Mouse (Mus musculus) liver, adult 2 months (tissue): ENCODE measurements around the gene Rnf26. TPM values are rescaled to one million over a fixed set of nuclear protein-coding genes. Genes with fewer than 3 reads are reported as not detected.

ENCODE experiments used
- DNase-seq: peaks from one replicate; pipeline ENCODE4 v3.0.0-alpha.2; 2011; ENCODE audit warnings: low read depth, low spot score; ENCODE audit errors: extremely low read depth
- H3K27ac ChIP-seq: fragments of 200-500 bp; replicated peaks from 2 replicates; pipeline ENCODE4 v1.5.1; 2012; ENCODE audit warnings: low read depth, mild to moderate bottlenecking, control low read depth, inconsistent platforms, low read length; ENCODE audit not compliant: insufficient read depth
- H3K27me3 ChIP-seq: fragments of 200-500 bp; 2 replicates; pipeline ENCODE4 v1.6.1; 2012; ENCODE audit warnings: mild to moderate bottlenecking, moderate library complexity, low read length, inconsistent platforms; ENCODE audit not compliant: control insufficient read depth, insufficient read depth
- H3K36me3 ChIP-seq: fragments of 200-500 bp; 2 replicates; pipeline ENCODE4 v1.6.1; 2012; ENCODE audit warnings: low read length, inconsistent platforms; ENCODE audit not compliant: control insufficient read depth, insufficient read depth
- H3K4me1 ChIP-seq: fragments of 200-500 bp; 2 replicates; pipeline ENCODE4 v1.6.1; 2011; ENCODE audit warnings: low read length; ENCODE audit not compliant: control insufficient read depth, insufficient read depth
- H3K4me3 ChIP-seq: fragments of 200-500 bp; 2 replicates; pipeline ENCODE4 v1.5.1; 2011; ENCODE audit warnings: low read depth, mild to moderate bottlenecking, control low read depth, low read length, moderate library complexity; ENCODE audit not compliant: insufficient read depth
- H3K79me2 ChIP-seq: fragments of 200-500 bp; 2 replicates; pipeline ENCODE4 v1.6.1; 2012; ENCODE audit warnings: inconsistent platforms, mild to moderate bottlenecking, low read length, moderate library complexity; ENCODE audit not compliant: control insufficient read depth, insufficient read depth
- H3K9ac ChIP-seq: fragments of 200-500 bp; 2 replicates; pipeline ENCODE4 v1.6.1; 2012; ENCODE audit warnings: low read depth, mild to moderate bottlenecking, control low read depth, inconsistent platforms, low read length
- CTCF ChIP-seq: fragments of 200-500 bp; IDR thresholded peaks from 2 replicates; pipeline ENCODE4 v1.5.1; 2011; ENCODE audit warnings: low read depth, low read length, control low read depth
- POLR2A ChIP-seq: fragments of 200-500 bp; IDR thresholded peaks from 2 replicates; pipeline ENCODE4 v1.6.1; 2011; ENCODE audit warnings: low read length, control low read depth; ENCODE audit not compliant: insufficient read depth; ENCODE audit errors: extremely low read depth
- WGBS: fragments of 180-500 bp; shearing (Covaris S2); methylation state at CpG from one replicate; pipeline ENCODE4 v1.1.7; 2018; 5-methylcytosine and 5-hydroxymethylcytosine counted together
- polyA plus RNA-seq: library from polyadenylated mRNA; depleted of rRNA; stranded (reverse); fragments of >200 nt; gene quantifications from 2 replicates; pipeline ENCODE4 v1.2.3, GENCODE M21; 2012
- total RNA-seq: library from RNA; depleted of rRNA; stranded (reverse); fragments of >200 nt; gene quantifications from 2 replicates; pipeline ENCODE4 v1.2.3, GENCODE M21; 2014

Gene Rnf26
- total and polyA plus RNA-seq, 2 experiments: 3.1 to 19.0 TPM

GRCm38 (mm10) chr9:44070113-44070843 lies 43.0 kb downstream of the Rnf26 start:
- H3K36me3 ChIP-seq: no peaks in the 10 kb centered on the region
- no peak overlapping the region for H3K9ac ChIP-seq
- DNase-seq: no peak
- H3K27me3 ChIP-seq: no peaks in the 10 kb centered on the region
- H3K4me3 ChIP-seq: no peak overlapping the region
- H3K4me1 ChIP-seq: no peaks in the 10 kb centered on the region
- no peak overlapping the region for H3K27ac ChIP-seq
- TF ChIP-seq CTCF (no peak), POLR2A (no peak)
- no peaks in the 10 kb centered on the region for H3K79me2 ChIP-seq
- WGBS: 87% methylated on average over 14 of the region's 14 CpGs

GRCm38 (mm10) chr9:44069252-44069651 lies 44.1 kb downstream of the Rnf26 start:
- H3K79me2 ChIP-seq: no peaks in the 10 kb centered on the region
- DNase-seq: no peak
- WGBS: 58% methylated on average over 7 of the region's 7 CpGs

GRCm38 (mm10) chr9:44067960-44068330 lies 45.4 kb downstream of the Rnf26 start:
- no peak for TF ChIP-seq POLR2A
- no peak for TF ChIP-seq CTCF
- Histone ChIP-seq H3K27ac (no peak overlapping the region), H3K9ac (no peak overlapping the region), H3K27me3 (no peaks in the 10 kb centered on the region), H3K36me3 (no peaks in the 10 kb centered on the region), H3K4me3 (no peak overlapping the region), H3K4me1 (no peaks in the 10 kb centered on the region), H3K79me2 (no peaks in the 10 kb centered on the region)
- 91% methylated on average over 6 of the region's 6 CpGs for WGBS
- no peak for DNase-seq

More at GRCm38 (mm10) chr9:44069252-44069651, 44.1 kb downstream of the Rnf26 start:
- no peak for TF ChIP-seq CTCF
- TF ChIP-seq POLR2A: no peak
- Histone ChIP-seq H3K27me3 (no peaks in the 10 kb centered on the region), H3K4me3 (no peak overlapping the region), H3K9ac (no peak overlapping the region), H3K27ac (no peak overlapping the region), H3K4me1 (no peaks in the 10 kb centered on the region), H3K36me3 (no peaks in the 10 kb centered on the region)

GRCm38 (mm10) chr9:44067241-44067959 lies 45.9 kb downstream of the Rnf26 start:
- TF ChIP-seq POLR2A: no peak
- H3K4me3 ChIP-seq: peak overlapping the region; percentile 84
- H3K79me2 ChIP-seq: no peaks in the 10 kb centered on the region
- H3K9ac ChIP-seq: peak overlapping the region; percentile 87
- no peaks in the 10 kb centered on the region for H3K36me3 ChIP-seq
- WGBS: 8% methylated on average over 15 of the region's 15 CpGs
- no peaks in the 10 kb centered on the region for H3K27me3 ChIP-seq
- H3K4me1 ChIP-seq: no peaks in the 10 kb centered on the region
- DNase-seq: peak; percentile 45
- peak overlapping the region; percentile 56 for H3K27ac ChIP-seq

- under 1% methylated on average over 38 of the region's 38 CpGs for WGBS
- TF ChIP-seq CTCF (peak; percentile 75), POLR2A (peak; percentile 41; the same call in 1 of the 2 replicates)
- Histone ChIP-seq H3K27ac (peak within 1 kb of the TSS; percentile 56), H3K79me2 (no peaks in the 10 kb centered on the region), H3K9ac (peak within 1 kb of the TSS; percentile 87), H3K36me3 (no peaks in the 10 kb centered on the region), H3K27me3 (no peaks in the 10 kb centered on the region), H3K4me3 (peak within 1 kb of the TSS; percentile 84), H3K4me1 (no peaks in the 10 kb centered on the region)
- peak; percentile 88 for DNase-seq
Observed at GRCm38 (mm10) chr9:44066785-44067225, 46.5 kb downstream of the Rnf26 start, which contains the start of gene Usp2. Usp2 (plus strand) TSS chr9:44067021.
